Mouse (Mus musculus) kidney, postnatal 14 days (tissue): ENCODE data around the gene Slc16a9.

Experiments
- DNase-seq: peaks from one replicate; pipeline ENCODE4 v3.0.0; 2022; ENCODE audit warnings: mixed read lengths

Gene Slc16a9

DNA sequence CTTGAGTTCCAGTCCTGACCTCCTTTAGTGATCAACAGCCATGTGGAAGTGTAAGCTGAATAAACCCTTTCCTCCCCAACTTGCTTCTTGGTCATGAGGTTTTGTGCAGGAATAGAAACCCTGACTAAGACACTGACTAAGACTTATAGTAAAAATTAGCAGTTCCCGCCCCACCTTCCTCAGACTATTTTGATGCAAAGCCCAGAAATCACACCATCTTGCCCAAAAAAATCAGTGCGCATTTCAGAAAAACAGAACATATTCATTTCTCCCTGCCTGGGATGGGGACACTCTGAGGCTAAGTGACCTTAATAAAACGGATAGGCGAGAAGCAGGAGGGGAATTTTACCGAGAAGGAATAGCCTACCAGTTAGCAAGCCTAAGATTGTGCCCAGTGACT lies 60.8 kb downstream of the Slc16a9 start:
- no peak for DNase-seq

DNA sequence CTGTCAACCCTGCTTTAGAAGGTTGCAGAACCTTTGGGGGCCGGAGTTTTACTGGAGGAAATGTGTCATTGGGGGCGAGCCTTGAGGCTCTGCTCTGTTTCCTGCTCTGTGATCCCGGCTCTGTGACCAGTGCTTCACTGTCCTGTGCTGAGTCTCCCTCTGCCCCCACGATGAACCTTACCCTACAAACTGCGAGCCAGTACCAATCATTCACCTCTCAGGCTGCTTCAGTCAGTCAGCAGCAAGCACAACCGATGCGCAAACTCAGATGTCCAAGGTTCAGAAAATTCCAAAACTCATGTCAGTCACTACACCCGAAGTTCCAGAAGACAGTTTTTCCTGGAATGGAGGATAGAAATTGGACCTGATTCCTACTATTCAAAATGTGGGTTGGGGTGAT lies 64.5 kb downstream of the Slc16a9 start:
- DNase-seq: no peak

- DNase-seq: no peak
These were observed 65.7 kb downstream of the Slc16a9 start for GRCm38 (mm10) chr10:70310646-70311045.

DNA sequence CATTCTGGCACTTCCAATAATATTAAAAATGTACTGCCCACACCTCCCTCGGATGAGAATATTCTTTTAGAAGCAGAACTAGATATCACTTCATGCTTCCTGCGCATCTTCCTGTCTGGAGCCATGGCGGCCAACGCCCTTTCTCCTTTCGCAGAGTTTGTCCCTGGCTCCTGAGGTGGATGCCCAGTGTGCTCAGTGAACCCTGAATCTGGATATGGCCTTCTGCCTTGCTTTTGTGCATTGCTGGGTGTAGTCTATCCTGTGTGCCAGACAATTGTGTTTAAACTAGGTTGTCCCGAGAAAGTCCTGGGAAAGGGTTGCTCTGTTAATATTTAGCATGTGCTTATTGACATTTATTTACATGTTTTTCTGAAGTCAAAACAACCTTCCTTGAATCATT lies 71.0 kb downstream of the Slc16a9 start:
- peak; percentile 38 for DNase-seq

GRCm38 (mm10) chr10:70316856-70317255 lies 72.0 kb downstream of the Slc16a9 start:
- DNase-seq: no peak

DNA sequence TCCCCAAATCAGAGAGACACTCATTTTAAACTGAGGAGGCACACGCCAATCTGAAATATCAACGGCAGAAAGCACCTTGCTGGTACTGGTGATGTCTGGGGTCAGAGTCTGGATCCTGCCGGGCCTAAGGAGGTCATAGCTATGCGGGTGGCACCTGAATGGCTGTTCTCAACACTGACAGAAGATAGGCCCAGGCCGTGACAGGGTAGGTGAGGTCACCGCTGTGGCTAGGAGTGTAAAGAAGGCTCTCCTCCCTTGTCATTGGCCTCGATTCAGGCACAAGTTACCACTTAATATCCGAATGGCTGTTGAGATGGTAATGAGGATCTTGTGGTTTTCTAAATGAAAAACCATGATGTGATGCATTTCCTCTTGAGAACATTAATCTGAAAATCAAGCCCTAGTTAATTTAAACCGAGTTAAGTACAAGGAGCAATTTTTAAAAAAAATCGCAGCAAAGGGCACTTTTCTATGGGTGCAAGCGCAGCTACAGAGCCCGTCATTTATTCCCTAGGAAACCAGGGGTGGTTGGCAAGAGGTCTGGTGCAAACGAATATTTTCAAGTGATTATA lies 72.6 kb downstream of the Slc16a9 start:
- DNase-seq: peak; percentile 42

- peak; percentile 77 for DNase-seq
These were observed 73.7 kb downstream of the Slc16a9 start for GRCm38 (mm10) chr10:70318630-70319029.

- DNase-seq: no peak
These were observed 80.6 kb downstream of the Slc16a9 start for GRCm38 (mm10) chr10:70325518-70325917.

DNA sequence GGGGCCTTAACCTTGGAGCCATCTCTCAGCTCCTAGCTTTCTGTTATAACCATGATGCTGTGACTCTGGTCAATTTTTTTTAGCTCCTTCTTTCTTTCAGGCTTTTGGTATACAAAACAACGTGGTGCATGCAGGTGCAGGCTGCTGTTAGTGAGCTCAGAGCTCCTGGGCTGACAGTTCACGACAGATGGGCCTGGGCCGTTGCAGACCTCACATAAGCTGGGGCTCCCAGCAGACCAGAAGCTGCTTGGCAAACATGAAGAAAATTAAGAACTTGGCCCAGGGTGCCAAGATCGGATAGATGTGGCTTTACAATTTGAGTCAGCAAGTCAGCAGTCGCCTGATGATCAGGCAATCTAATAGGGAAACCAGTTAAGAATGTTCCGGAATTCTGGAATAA lies 82.4 kb downstream of the Slc16a9 start:
- DNase-seq: no peak

DNA sequence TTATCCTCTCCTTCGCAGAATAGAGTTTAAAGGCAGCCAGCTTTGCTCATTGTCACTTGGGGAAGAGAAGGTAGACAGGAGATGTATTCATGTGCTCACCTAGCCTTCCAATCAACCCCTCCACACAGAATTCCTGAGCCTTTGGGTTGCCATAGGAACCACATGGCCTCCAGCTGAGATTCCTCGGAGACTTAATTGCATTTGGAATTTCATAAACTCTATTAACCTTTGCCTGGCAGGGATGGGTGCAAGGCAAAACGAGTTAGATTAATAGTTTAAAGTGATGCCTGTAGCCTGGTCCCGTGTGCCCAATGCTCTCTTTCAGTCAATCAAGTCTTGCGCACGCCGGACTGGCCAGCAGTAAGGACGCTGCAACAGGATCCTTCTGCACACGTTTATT lies 83.2 kb downstream of the Slc16a9 start:
- DNase-seq: no peak
